Mouse (Mus musculus) spleen, postnatal 4 days (tissue): ENCODE measurements at regions not wholly inside any gene's neighbourhood (a gene's known extent, or its start where the extent isn't known, plus 50 kb on each side); places are given as distances from the start of the nearest gene placed in this dataset.

ENCODE experiments used
- DNase-seq, 2 experiments: peaks; one replicate each; pipeline ENCODE4 v3.0.0; 2022; ENCODE audit warnings: low spot score in 2 of 2

DNA sequence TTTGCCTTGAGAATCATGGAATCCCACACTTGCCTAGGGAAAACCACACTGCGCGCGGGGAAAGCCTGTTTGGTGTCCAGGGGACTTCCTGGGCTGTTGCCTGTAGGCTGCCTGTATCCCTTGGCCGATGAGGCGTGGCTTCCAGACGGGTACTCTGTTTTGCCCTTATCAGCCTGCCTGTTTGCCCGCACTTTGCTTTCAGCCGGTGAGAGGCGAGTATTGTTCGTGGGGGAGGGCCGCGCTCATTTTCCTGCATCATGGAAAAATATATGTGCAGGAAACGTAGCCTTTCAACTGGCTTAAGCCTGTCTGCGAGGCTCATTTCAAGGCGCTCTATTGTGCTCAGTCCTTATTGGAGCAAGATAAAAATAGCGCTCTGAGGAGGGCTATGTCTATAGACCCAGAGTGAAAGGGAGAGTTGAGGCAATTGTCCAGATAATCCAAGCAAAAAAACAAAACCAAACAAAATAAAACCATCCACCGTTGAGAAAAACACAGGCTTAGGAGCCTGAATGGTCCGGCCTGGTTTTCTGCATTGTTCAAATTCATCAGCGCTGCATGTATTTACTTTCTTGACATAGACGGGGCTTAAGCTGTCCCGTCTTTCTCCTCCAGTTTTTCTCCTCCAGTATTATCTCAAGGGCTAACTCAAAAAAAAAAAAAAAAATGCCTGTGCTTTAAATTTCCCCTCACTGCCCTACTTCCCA lies 67.9 kb downstream of the Klf5 start:
- no peak for DNase-seq

DNA sequence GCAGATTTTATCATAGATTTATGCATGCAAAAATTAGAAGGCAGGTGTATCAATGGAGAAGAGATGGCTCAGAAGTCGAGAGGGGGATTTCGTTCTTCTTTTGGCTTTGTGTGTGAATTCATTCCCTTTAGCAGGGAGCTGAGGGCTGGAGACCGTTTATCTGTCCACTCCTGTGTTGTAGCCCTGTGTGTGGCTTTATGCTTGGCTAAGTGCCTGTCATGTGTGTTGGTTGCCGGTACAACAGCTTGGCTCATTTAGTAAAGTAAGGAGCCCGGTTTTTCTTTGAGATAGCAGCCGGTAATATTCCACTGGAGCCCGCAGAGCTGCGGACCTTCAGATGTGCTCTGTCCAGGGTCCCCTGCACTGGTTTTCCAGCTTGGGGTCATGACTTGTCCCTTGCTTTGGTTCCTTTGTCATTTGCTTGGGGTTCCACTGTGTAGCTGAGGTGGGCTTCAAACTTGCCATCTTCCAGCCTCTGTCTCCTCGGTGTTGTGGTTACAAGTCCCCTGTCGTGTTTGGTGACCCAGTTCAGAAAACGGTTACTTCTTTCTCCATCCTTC lies 68.6 kb downstream of the Klf5 start:
- no peak for DNase-seq

DNA sequence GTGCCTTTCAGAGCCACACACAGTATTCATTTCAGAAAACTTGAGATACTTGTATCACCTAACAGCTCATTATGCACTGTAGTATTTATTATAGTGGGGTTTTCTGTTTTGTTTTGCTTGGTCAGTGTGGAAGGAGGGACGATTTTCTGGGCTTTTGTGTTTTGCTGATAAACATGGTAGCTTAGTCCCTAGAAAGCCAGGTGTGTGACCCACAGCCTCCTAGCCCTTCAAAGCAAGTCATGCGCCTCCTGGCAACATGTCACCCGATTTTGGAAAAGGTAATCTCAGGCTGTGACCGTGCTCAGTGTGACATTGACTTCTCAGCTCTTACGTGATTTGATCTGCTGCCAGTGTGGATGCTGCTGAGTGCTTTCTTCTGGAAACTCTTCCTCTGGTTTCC lies 70.9 kb downstream of the Klf5 start:
- DNase-seq = no peak

DNA sequence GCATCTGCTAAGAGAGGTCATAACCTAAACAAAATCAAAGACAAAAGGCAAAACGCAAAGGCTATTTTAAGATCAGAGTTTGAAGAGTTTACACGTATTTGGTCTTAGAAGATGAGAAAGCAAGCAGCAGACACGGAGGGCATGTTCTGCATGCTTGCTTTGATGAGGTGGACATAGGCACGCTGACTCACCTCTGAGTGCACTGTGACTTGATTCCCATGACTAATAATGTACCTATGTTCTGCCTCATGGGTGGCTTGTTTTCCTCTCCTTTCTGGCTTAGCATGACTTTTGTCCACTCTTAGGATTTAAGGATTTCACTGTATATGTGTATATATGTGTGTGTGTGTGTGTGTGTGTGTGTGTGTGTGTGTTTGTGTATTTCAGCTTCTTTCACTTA lies 75.2 kb downstream of the Klf5 start:
- no peak for DNase-seq

DNA sequence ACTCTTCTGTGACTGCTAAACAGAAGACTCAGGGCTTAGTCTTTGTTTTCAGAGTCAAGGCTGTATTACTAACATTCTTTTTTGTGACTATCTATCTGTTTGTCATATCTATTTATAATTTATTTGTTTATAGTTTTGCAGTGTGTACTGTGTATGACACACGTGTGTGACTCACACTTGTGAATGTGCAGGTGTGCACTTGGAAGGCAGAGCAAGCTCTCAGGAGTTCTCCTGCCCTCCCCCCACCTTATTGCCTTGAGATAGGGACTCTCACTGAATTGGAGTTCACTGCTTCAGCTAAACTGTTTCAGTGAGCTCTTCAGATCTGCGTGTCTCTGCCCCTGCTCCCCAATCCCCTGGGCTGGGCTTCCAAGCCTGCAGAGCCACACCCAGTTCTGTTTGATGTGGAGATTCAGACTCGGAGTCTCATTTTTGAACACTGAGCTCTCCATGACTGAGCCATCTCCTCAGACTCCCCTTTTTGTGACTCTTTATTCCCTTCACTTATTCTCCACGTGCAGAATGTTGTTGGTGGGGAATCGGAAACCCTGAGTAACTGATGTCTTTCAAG lies 76.6 kb downstream of the Klf5 start:
- DNase-seq = no peak

DNA sequence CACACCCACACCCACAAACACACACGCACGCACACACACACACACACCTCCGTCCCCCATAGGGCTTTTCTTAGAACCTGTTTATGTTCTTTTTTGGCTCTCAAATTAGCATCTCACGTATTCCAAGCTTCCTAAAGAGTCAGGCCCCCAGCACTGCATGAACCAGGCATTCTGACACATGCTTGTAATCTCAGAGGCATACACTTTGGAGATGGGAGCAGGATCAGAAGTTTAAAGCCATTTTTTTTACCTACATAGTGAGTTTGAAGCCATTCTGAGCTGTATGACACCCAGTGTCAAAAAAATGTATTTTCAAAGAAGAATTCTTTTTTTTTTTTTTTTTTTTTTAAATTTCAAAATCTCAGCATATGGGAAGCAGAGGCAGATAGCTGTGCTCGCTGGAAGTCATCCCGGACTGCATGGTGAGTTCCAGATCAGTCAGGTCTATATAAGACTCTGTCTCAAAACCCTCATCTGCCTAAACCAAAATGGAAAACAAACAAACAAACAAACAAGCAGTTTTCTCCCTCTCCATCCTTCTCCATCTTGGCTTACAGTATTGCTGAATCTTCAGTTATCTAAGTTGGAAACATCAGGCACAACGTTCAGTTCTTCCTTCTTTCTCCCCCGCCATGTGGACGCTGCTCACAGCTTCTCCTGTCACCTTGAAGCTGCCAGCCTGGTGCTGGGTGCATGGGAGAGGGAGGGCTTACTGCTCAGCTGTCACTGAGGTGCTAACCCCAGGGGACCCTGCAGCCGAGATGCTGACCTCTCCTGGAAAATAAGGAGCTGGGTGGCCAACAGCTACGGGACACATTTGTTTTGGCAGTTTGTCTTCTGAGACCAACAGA lies 78.4 kb downstream of the Klf5 start:
- no peak for DNase-seq

DNA sequence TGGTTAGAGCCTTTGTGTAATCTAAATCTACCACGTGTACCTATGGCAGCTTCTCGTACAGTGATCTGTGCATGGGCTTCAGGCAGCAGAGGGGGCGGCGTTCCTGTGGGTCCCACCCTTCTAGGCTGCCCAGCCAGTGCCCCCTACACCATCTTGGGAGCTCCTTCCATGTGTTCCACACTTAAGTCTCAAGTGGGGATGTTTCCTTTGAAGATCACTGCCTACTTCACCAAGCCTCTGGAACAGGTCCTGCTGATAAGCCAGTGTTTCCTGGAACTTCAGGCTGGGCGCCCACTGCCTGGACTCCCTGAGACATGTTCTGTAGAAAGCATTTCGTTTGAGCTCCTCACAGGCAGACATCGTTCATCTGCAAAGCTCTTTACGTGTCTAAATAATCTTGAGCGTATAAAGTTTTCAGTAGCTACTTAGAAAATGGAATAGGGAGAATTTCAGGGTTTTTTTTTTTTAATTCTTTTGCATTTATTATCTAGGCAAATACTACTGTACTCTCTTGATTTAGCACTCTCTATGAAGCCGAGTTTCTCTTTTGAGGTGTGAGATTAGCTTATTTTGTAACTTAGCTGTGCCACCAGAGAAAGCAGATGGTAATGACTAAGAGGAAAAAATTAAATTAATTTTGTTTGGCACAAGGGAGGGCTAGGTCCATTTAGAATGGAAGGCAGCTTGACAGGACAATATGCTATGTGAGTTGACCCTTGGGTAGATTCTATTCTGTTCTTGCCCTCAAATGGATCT lies 82.9 kb downstream of the Klf5 start:
- DNase-seq = no peak

DNA sequence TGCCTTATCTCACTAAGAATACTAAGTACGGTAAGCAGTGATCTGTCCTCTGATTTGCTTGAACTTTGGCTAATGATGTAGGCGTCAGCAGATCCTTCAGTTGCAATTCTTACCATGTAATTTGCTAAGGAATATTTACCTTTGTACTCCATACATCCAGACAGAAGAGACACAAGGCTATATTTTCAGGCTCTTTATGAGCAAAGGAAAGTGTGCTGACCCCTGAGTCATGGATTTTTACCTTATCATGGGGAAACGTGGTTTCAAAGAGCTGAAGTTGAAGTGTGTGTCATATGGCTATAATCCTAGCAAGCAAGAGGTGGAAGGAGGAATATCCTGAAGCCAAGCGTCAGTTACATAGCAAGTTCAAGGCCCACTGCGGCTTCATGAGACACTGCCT lies 83.6 kb downstream of the Klf5 start:
- DNase-seq = no peak

DNA sequence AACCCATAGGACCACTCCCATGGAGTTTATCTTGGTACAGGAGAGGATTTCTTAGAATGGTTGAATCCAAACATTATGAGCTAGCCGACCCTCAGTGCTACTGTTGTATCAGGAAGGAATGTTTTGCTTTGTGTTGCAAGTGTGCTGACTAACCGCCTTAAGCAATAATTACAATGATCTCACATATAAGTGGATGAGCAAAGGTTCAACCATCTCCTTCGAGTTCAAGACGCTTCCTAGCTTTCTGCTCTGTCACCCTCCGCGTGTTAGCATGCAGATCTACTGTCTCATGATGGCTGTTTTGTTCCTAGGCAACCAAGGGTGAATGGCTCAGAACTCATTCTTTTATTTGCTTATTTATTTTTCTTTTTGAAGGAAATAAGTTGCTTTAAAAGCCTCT lies 84.7 kb downstream of the Klf5 start:
- DNase-seq = no peak

DNA sequence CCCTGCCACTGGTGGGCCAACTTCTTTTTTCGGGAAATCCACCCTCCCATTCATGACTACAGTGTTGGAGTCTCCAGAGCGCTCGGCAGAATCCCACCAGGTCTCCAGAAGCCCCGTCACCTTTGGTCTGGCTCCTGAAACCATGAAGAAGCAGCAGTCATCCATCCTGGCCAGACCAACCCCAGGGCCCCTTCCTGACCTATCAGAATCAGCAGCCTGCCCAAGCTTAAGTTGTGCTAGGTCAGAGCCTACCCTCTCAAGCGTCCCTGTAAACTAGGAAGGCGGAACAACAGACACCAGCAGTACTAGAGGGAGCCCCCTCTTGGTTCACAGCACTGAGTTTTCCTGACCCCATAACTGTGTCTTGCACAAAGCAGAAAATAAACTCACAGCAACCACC lies 89.1 kb downstream of the Klf5 start:
- DNase-seq = no peak

DNA sequence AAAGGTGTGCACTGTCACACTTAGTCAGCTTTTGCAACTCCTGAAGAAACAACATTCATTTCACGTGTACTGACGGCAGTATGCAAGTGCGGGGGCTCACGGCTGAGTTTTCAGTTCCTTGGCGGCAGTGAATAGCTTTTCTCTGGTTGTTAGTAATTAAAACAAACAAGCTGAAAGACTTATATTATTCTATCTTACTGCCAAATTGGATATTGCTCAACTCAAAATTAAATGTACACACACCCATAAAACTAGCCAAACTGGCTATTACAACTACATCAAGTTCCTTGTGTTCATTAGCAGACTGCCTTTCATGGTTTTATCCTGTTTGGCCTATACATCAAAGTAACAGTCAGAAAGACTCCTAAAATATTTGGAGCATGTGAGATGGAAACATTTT lies 90.8 kb downstream of the Klf5 start:
- DNase-seq = no peak

DNA sequence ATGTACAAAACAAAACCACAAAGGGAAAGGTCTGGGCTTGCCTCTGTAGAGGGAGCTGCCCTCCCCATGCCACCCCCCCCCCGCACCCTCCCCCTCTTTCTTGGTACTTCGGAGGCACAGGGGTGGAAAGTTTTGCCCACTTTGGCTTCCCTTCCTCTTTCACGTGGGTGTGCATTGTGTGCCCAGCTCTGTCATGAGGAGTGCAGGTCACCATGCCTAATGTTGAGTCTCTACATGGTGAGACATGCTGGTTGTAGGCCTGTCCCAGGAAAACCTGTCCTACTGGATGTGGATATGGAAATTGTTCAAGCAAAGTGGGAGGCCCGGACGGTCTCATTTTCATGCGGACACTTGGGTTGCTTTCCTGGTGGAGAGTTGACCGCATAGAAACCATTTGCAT lies 93.2 kb downstream of the Klf5 start:
- no peak for DNase-seq

DNA sequence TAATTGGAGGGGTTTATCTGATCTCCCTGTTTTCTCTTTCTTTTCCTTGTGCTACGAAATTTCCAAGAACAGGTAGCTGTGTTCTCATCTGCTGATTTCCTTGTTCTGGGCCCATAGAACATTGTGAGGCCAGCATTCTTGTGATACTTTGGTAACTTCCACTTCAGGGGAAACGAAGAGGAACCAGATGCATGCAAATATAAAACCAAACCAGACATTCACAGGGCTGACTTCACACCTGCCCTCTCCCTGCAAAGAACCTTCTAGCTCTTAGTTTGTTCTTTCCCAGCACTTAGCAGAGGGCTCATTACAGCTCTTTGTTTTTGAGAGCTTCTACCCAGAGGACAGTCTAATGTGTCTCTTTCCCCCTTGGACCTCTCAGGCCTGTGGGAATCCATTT lies 94.3 kb downstream of the Klf5 start:
- DNase-seq = no peak

DNA sequence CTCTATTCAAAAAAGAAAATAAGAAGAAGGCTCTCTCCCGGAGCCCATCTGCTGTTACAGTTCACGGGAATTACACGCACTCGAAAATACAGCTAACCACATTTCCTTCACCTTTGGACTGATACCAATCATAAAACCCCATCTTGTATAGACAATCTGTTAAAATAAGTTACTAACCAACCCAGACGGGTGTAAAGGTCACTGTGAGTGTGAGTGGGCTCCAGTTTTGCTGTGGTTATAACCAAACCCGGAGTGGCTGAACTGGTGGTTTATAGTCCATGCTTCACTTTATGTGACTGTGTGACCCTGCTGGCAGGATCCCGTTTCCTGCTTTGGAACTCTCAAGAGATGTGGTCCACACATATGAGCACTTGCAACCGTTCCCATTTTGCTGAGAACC lies 95.1 kb downstream of the Klf5 start:
- no peak for DNase-seq

DNA sequence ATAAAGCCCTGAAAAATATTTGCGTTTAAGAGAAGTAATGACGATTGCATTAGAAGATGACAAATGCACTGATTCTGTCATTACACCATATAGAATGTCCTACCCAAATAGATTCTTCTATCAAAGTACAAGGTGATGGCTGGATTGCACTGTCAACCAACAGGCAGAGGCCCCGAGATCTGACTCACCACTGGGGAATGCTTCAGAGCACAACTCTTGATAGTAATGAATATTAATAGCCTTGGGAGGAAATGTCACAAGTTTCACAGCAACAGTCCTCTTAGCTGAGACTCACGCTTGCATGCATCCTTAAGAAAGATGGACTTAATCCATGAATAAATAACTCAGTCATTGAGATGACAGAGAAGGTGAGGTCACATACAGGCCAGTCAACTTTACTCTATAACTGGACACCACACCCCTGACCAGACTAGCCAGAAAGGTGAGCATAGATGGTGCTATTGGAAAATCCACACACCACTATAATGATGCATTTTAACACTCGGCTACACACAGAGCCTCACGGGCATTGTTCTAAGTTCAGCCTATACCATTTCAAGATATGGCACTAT lies 104.8 kb downstream of the Klf5 start:
- no peak for DNase-seq

DNA sequence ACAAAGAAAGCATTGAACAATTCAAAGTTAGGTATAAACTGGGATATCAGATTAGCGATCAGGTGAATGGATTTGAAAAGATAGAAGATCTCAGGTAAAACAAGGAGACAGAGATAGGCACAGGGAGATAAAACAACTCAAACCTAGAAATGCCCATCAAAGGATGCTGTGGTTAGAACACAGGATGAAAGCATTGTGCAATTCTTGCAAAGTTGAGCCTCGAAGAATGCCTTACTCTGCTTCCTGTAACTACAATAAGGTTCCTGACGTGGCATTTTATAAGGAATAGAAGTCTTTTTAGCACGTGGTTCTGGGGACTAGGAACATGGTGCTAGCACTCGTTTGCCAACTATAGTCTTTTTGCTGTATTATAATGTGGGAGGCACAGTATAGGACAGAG lies 106.7 kb downstream of the Klf5 start:
- no peak for DNase-seq

DNA sequence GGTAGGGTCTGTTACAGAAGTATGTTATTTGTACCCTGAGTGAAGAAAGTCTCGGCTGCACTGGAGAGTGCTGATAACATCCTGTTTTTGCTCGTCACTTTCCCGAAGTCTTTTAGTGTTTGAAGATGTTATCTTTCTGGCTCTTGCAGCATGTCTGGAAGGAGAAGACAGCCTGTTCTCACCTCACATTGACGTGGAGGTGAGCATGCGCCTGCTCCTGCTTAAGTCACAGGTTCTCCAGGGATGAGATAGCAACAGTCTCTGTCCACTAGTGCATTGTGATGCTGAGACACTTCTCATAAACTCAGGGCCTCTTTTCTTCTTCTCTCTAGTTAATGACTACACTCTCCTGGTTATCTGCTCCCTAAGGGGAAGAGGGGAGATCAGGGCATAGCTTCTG lies 113.3 kb downstream of the Klf5 start:
- DNase-seq = no peak

DNA sequence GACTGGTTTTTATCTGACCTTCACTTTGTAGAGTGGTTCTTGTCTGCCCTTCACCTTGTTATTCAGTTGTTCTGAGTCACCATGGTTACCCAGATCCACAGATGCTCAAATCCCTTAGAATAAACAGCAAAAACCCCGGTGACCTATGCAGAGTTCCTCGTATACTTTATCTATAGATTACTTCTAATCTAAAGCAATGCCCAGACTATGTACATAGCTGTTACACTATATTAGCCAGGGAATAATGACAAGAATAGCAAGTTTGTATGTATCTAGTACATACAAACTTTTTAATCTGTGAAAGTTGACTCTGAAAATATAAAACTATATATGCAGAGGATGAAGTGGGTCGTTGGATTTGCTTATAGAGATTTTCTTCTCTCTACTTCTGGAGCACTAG lies 117.7 kb downstream of the Klf5 start:
- no peak for DNase-seq

DNA sequence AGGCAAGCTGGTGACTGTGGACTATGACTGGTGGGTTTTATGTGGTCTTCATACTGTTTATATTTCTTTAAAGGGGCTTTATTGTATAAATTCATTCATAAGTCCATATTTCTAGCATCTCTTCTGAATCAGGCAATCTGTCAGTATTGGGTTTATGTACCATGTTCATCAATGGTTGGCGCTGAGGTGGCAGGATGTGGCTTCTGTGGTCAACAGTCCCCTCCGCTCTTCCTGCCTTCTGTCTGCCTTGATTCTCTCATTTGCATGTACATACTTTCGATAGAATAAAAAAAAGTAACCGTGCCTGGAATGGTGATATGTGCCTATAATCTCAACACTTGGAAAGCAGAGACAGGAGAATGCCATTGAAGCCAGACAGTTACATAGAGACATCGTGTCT lies 120.5 kb downstream of the Klf5 start:
- no peak for DNase-seq

DNA sequence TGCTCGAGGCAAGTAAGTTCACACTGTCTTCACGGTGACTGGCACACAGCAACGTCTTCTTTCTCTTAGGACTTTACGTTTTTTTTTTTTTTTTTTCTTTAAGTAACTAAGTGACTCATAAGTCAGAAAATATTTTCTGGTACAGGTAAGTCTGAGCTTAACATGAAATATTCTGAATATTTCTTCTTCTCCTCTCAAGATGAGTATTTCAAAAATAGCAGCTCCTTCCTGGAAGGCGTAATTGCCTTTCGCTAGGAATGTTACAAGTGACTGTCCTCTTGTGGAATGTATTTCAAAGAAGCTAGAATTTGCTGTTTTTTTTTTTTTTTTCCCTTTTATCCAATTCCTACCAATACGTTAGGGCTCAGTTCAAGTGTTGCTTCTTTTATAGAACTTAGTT lies 124.8 kb downstream of the Klf5 start:
- no peak for DNase-seq

DNA sequence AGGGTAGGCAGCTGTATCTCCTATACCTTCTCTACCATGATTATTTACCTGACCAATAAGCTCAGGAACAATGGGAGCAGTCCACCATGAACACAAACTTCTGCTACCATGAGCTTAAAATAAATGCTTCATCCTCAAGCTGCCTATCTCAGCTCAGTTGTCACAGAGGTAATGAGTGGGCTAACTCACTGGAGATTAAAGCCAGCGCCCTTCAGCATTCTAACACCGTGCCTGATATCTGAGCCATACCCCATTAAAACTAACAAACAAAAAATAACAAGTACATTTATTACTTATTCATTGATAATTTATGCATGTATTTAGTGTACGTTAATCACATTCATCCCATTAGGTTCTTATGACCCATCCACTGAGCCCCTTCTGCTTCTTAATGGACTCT lies 128.6 kb downstream of the Klf5 start:
- no peak for DNase-seq

DNA sequence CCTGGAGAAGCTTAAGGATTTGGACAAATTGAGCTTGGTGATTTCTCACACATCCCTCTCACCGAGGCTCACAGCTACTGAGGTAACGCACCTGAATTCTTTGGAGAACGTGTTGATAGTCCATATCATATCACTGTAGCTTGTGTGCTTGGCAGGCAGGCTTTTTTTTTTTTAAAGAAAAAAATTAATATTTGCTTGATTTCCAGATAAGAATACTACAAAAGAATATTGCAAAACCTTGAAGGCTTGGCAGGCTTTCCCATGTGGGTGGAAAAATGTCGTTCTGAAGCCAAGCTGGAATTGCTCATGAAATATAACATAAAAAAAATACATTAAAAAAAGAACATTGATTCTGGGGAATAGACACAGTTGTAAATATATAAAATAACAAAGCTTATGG lies 131.8 kb downstream of the Klf5 start:
- DNase-seq = no peak
